Mouse (Mus musculus) MEL-GATA-1-ER (cell line): ENCODE measurements around the gene Wdr25.
"Not testable (repeated sequence)": the region's sequence is repeated elsewhere in the genome, so short reads cannot be mapped to it uniquely, and the experiment has no call there.

Experiments used
- DNase-seq: peaks from one replicate; pipeline ENCODE4 v3.0.0-alpha.2; 2012; ENCODE audit warnings: low read depth; ENCODE audit errors: extremely low read depth

Wdr25 gene

DNA sequence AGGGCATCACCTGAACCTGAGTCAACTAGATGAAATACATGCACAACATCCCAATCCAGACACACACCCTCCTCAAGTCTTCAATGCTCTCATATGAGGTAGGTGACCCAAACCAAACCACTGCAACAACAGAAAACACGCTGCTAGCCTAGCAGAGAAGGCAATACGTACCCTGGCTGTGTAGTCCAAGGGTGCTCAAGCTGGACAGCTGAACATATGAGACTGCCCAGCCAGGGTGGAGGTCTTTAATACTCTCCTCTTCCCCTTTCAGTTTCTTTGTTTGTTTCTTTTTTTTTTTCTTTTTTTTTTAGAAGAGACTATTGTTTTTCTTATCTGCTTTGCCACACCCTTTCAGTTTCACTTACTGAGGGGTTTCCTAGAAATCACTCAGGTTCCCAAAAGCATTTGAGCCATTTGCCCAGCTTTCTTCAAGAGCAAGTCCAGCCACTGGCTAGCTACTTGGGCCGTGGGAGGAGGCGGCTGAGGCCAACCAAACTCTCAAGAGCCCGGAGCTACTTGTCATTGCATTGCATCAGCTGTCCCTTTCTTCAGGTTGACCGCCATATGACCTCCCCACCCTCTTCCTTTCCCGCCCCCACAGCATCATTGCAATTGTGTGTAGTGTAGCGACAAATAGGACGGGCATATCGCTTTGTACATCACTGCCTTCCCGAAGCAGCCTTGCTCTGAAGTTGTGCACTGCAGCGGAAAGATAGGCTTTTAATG, at the start of gene Wdr25:
TSS of gene Wdr25 (plus strand) at position 643 of the 726 bp plus-strand sequence.
- peak; percentile 25 for DNase-seq

DNA sequence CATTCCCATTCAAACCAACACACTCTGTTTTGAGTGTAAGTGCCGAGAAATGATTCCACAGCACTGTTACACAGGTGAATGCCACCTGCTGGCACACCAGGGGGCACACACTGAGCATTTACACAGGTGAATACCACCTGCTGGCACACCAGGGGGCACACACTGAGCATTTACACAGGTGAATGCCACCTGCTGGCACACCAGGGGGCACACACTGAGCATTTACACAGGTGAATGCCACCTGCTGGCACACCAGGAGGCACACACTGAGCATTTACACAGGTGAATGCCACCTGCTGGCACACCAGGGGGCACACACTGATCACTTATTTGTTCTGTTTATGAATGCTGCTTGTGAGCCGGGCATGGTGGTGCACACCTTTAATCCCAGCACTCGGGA, 45.4 kb upstream of the Wdr25 start:
- DNase-seq, result not testable (repeated sequence)

DNA sequence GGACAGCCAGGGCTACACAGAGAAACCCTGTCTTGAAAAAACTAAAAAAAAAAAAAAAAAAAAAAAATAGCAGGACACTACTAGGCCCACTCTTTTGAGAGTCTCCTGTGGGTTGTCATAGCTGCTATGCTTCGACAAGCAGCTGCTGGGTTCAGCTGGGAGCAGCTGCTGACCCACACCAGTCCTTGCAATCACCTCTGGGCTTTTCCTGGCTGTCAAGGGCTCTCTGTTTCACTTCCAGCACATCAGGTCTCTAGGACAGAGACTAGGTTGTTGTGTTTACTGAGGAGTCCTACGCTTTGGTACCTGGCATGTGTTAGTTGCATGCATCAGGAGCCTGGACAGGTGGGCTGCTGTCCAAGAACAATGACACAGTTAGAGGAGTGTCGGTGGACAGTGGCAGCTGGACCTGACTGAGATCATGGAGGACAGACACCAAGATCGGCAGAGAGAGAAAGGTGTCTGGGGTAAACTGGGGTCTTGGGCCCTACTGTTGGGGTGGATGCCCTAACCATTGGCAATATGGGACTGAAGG, 43.9 kb upstream of the Wdr25 start:
- DNase-seq, result no peak

DNA sequence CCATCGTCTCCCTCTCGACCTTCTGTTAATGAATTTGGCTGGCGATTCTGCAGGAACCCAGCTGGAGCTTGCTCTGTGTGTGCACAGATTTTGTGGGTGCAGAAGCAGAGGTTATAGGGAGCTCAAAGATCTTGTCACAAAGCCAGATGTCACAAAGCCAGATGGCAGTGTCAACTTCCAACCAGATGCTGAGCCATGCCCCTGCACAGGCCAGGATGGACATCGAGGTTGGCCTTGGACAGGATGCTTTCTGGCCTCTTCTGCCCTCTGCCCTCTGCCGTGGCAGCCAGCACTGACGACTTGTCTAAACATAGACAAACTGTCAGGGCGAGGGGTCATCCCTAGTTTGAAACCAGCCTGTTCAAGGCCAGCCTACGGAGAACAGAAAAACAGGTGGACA, 43.3 kb upstream of the Wdr25 start:
- DNase-seq, result no peak

DNA sequence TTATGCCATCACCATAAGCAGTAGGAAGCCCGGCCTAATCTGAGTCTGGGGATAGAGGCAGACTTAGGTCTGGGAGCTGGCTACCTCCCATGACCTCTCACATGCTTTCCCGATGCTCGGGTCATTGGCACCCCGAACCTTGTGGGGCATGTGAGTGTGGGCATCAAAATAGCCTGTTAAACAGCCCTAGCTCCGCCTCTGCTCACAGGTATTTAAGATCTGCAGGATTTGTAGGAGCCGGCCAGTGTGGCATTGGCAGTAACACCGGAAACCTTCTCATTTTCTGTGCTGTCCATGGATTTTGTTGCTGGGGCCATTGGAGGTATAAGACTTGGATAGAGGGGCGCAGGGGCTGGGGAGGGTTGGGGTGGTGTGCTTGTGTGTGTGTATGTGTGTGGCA, 42.5 kb upstream of the Wdr25 start:
- DNase-seq, result no peak

DNA sequence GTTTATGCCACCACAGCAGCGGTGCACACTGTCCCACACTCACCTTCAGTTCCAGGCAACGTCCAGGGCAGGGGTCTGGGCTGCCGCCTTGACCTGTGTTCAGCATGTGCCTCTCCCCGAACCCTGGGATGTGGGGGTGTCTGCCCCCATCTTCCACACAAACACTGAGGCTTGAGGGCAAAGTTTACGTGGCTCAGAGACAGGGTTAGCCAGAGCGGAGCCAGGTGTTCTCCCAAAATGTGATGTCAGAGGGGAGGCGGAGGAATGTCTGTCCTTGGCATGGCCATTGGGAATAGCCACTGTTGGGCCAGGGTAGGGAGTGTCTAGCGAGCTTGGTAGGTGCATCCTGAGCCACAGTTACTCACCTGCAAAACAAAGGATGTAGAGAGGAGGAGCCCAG, 40.6 kb upstream of the Wdr25 start:
- DNase-seq, result no peak

DNA sequence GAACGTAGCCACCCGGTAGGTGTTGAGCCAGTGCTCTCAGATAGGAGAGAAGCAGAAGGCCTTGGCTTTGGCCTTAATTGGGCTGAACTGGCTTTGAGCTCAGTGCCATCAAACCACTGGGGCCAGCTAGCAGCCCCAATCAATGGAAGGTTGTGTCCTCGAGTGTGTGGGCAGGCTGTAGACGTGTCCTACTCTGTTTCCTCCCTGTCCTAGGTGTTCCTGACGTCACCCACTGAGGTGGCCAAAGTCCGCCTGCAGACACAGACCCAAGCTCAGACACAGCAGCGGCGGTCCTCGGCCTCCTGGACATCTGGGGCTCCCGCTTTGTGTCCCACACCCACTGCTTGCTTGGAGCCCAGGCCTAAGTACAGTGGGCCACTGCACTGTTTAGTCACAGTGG, 38.4 kb upstream of the Wdr25 start:
- DNase-seq, result no peak

DNA sequence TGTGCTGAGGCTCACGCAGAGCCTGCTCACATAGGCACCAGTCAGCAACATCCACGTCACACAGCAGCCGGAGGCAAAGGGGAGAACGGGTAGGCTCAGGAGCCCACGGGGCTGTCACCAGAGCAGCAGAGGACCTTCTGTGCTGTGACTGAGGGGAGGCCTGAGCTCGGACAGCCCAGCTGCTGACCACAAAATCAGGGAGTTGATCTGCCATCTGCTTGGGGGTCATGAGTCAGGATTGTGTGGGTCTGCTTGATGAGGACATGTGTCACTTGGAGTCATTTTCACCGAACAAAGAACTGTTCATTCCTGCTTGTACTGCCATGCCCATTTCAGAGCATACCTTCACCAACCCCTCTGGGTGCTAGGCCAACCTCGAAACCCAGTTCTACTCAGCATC, 37.2 kb upstream of the Wdr25 start:
- DNase-seq, result no peak

DNA sequence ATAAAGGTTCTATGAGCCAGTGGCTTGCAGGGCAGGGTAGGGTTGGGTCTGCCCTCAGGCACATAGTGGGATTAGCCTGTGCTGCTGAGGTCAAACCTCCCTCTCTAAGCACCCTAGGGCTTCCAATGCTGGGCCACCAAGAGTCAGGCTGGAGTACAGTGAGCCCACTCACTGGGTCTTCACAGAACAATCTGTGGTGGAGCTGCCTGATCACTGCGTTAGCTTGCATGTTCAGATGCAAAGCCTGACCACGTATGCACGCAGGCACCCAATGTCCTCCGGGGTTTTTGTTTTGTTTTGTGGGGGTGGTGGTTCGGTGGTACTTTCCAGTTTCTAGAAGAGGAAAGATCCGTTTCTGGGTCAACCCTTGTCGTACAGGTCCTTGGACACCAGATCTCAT, 36.3 kb upstream of the Wdr25 start:
- DNase-seq, result no peak

DNA sequence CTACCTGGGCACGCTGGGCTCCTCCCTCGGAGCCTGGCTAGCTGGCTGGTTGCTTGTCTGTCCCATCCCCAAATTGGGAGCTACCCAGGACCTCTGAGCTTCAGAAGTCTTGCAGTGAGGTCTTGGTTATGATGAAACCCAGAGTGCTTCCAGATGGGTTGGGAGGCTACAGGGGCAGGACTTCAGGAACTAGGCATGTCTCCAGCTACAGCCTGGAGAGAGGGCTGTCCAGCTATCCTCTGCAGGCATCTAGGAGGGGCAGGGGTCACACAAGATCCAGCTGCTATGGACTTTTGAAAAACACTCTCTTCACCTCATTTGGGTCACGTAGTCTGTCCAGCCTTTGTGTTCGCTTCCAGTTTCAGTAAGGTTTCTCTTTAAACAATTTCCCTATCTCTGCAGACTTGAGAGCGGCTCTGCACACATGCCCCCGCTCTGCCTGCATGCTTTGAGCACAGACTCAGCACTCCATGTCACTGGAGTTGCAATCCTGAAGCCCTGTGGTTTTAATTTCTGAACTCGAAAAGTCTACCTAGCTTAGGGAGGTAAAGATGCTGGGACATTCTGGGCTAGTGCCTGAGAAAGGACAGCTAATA, 35.7 kb upstream of the Wdr25 start:
- no peak for DNase-seq

DNA sequence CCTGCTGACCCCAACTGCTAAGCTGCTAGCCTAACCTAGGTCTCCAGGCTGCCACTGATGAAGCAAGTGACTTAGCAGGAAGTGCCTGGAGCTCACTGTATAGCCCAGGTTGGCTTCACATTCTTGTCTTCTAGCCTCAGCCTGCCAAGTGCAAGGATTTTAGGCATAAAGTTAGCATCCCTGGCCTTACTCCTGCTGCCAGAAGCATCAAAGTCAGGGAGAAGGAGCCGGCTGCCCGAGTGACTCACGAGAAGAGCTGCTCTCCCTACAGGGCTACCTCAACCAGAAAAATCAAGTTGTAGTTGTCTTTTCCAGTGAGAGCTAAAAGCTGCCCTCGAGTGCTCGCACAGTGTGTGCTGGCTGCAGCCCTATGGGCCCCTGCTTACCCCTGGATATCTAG, 34.9 kb upstream of the Wdr25 start:
- no peak for DNase-seq

DNA sequence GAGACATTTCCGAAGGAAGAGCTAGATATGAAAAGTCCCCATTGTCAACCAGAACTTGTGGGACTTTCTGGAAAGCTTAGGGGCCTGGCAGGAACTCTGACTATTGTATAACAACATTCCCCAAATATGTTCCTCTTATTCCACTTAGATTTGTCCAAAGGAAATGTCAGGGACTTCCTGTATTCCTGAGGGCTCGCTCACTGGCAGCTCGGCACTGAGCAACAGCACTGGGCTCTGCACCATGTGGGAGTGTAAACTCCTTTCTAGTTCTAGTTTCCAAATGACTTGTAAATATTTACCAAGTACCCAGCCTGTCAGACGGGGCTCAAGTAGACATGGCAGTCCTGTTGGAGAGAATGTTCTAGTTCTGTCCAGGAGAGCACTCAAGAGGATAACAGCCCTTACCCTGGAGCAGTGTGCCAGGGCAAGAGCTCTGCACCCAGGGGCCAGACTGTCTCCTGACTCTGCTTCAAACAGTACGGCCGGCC, 28.4 kb upstream of the Wdr25 start:
- no peak for DNase-seq

DNA sequence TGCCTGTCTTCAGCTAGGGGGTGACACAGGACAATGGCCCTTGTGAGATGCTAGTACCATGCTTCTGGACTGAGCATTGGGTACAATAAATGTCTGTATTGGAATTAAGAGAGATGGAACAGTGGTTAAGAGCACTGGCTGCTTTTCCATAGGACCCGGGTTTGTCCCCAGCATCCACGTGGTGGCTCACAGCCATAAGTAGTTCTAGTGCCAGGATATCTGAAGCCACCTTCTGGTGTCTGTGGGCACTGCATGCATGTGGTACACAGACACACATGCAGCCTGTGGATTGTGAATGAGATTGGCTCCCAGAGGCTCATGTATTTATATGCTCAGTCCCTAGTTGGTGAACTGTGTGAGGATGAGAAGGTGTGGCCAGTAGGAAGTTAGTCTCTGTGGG, 23.9 kb upstream of the Wdr25 start:
- no peak for DNase-seq

DNA sequence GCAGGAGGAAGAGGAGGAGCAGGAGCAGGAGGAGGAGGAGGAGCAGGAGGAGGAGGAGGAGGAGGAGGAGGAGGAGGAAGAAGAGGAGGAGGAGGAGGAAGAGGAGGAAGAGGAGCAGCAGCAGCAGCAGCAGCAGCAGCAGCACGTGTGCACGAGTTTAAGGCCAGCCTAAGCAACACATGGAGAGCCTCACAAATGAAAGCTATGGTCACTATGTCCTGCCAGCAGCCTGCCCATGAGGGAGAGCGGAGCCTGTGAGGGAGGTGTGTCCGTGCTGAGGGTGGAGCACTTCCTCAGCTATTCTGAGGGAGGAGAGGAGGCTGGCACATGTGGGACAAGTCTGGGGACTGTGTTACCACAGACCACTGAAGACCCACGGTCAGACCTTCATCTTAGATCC, 20.3 kb upstream of the Wdr25 start:
- DNase-seq, result no peak

DNA sequence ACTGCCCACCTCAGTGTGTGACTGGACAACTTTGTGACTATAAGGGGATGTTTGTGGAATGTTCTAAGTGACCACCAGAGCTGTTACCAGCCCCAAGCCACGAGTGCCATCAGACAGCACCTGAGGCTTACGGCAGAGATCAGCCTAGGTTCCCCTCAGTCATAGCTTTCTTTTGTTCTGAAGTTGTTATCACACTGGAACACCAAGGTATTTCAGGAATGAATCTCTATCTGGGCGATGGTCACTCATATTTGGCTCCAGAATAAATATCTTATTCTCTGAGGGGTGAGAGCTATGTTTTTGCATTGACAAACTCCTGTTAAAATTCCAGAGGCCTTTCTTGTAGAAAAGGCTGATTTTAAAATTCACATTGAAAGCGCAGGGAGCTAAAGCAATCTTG, 14.3 kb upstream of the Wdr25 start:
- no peak for DNase-seq

DNA sequence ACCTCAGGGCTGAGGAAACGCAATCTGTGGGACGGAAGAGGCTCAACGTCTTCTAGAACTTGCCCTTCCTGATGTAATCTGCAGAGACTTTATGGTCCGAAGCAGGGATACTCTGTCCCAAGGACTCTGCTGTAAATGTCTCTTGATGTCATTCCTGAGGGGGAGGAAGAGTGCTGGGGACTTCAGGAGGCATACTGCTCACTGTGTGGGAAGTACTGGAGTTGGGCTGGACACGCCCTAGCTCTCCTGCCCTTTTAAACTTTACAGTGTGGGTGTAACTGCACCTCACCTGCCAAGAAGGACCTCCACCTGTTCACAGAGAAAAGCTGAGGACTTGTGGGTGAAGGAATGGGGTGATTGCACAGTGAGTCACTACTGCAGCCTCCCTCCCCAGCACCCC, 12.8 kb upstream of the Wdr25 start:
- no peak for DNase-seq

DNA sequence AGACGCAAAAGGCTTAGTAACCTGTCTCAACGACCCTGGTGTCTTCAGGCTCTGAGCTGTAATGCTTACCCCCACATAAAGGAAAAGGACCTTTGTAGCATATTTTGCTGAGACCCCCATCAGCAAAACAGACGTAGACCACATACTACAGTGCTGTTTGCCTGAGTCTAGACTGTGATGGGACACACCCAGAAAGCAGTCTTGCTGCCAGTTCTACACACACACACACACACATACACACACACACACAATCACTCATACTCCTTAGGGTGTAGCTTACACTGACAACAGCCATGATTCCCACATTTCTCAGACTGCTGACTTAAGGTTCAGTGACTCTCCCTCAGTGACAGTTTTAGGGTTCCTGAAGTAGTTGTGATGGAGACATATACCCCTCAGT, 12.2 kb upstream of the Wdr25 start:
- DNase-seq, result no peak

DNA sequence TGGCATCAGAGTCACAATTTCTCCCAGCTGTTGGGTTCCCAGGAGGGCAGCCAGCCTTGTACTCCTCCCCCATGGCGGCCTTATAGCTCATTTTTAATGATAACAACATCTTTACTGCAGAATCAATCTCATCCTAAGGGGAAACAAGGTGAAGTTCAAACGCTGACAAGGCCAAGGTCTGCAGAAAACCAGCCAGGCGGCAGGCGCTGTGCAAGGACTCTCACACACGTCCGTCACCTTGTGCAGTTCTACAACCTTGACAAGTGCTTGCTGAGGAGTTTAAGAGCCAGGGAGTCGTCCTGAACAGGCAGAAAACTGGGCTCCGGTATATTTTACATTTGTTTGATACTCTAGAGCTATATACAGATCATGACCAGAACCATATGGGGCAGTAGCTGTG, 10.7 kb upstream of the Wdr25 start:
- no peak for DNase-seq

DNA sequence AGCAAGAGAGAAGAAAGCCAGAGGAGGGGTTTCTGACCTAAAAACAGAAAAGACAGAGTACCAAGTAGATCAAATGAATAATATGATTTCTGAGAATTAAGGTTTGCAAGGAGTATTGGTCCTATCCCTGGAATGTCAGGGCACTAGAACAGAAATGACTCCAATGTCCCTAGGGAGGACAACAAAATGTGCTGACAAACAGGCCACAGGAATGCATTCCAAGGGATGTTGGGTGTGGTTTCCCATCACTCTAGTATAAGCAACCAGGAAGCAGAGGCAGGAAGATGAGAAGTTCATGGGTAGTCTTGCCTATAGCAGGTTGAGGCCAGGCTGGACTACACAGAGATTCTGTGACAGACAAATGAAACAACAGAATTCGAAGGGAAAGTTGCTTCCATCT, 7.5 kb upstream of the Wdr25 start:
- no peak for DNase-seq

DNA sequence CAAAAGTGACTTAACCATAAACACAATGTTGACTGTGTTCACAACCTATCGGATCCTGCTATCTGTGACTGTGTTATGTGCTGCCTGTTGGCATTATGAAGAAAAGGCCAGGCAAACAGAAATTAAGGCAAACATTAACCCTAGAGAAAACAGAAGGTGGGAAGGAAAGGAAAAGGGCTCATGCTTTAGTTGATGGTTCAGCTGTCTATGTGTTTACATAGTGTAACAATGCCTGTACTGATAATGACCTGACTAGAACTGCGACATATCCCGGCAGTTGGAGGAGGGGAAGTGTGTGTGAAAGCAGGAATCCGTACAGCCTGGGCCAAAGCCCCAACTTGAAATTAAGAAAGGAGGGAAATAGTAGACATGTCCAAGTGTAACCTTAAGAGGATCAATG, 6.4 kb upstream of the Wdr25 start:
- DNase-seq, result no peak

DNA sequence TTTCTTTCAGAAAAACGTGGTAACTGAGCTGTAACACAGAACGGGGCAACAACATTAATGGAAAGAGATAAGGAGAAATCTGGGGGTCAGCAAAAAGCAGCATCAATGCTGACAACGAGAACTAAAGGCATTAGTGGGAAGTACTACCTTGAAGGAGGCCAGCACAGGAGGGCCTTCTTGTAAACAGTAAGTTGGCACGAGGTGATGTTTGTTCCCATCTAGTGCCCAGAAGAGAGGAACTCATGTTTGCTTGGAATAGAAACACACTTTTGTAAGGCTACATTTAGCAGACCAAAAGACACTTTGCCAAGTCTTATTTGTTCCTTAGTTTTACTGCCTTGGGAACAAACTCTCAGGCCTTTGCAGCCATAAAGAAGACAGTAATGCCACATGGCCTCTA, 4.8 kb upstream of the Wdr25 start:
- DNase-seq, result no peak

DNA sequence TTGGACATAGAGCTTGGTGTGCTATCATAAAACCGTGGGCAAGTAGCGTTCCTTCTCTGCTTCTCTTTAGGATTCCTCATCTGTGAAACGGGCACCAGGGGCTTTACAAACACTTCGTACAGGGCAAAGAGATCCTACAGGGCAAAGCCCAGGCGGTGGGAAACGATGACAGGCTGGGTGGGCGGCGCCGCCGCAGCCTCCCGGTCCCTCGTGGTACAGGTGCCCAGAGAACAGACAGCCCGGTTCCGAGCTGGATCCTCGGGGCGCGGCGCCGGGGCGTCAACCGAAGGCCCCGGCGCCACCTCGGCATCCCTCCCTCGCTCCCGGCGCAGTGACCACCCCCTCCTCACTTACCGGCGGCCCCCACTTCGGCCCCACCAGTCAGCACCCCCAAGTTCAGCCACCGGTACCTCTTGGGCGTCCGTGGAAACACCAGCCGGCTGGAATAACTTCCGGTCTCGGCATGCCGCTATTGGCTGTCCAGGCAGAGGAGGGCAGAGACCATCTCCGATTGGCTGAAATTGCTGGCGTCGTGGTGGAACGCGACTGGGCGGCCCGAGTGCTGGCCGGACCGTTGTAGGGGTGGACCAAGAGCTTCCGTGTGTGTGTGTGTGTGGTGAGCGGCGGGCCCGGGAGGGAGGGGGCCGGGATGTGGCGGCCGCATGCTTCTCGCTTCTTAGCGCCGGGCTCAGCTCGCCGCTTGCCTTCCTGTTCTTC, 442 bp downstream of the Wdr25 start, which contains the start of gene Wars:
TSS of gene Wars (minus strand) at position 460 of the 717 bp plus-strand sequence.
- DNase-seq, result peak; percentile 92
